Mouse (Mus musculus) C2C12 (cell line): ENCODE data around the gene Scfd2. TPM values are rescaled to one million over a fixed set of nuclear protein-coding genes. Genes with fewer than 3 reads are reported as not detected.

Experiments
- H3K27me3 ChIP-seq: one replicate; pipeline ENCODE4 v1.6.1; 2011; ENCODE audit not compliant: control insufficient read depth, insufficient read depth, insufficient read length
- H3K36me3 ChIP-seq: one replicate; pipeline ENCODE4 v1.6.1; 2011; ENCODE audit not compliant: control insufficient read depth, insufficient read depth
- H3K4me3 ChIP-seq: one replicate; pipeline ENCODE4 v1.5.1; 2011; ENCODE audit warnings: mild to moderate bottlenecking, control low read depth; ENCODE audit not compliant: poor library complexity, insufficient read depth, severe bottlenecking
- H3K79me2 ChIP-seq: one replicate; pipeline ENCODE4 v1.6.1; 2011; ENCODE audit not compliant: control insufficient read depth, insufficient read depth
- H3K79me3 ChIP-seq: one replicate; pipeline ENCODE4 v1.6.1; 2011; ENCODE audit warnings: low read depth, control low read depth
- H3ac ChIP-seq: one replicate; pipeline ENCODE3; 2011; ENCODE audit warnings: low read depth; ENCODE audit not compliant: control insufficient read depth, insufficient read length
- CEBPB ChIP-seq: IDR thresholded peaks from one replicate; pipeline ENCODE4 v1.6.1; 2011; ENCODE audit warnings: low read depth, mild to moderate bottlenecking, control low read depth, moderate library complexity
- CTCF ChIP-seq: IDR thresholded peaks from one replicate; pipeline ENCODE4 v1.5.1; 2011; ENCODE audit not compliant: control insufficient read depth, insufficient read depth, insufficient read length
- FOSL1 ChIP-seq: IDR thresholded peaks from one replicate; pipeline ENCODE4 v1.8.0; 2011; ENCODE audit warnings: mild to moderate bottlenecking, low read length; ENCODE audit not compliant: poor library complexity, insufficient read depth, severe bottlenecking
- MAX ChIP-seq: IDR thresholded peaks from one replicate; pipeline ENCODE4 v1.6.1; 2011; ENCODE audit warnings: mild to moderate bottlenecking, control low read depth
- MYOD1 ChIP-seq: IDR thresholded peaks from one replicate; pipeline ENCODE4 v1.6.1; 2011; ENCODE audit warnings: low read depth; ENCODE audit not compliant: control insufficient read depth, insufficient read length
- MYOG ChIP-seq: IDR thresholded peaks from one replicate; pipeline ENCODE4 v1.6.1; 2011; ENCODE audit not compliant: control insufficient read depth, insufficient read length; ENCODE audit errors: extremely low read depth
- USF1 ChIP-seq: IDR thresholded peaks from one replicate; pipeline ENCODE4 v1.6.1; 2011; ENCODE audit warnings: low read depth, mild to moderate bottlenecking, control low read depth, moderate library complexity
- polyA plus RNA-seq: library from polyadenylated mRNA; unstranded; fragments of >200 nt; fragmentation: generic; extraction: Trizol; gene quantifications from one replicate; pipeline ENCODE4 v1.2.1, GENCODE M21; 2012; ENCODE audit warnings: missing spikeins

Gene Scfd2
- polyA plus RNA-seq, 1 experiment = 5.8 TPM

DNA sequence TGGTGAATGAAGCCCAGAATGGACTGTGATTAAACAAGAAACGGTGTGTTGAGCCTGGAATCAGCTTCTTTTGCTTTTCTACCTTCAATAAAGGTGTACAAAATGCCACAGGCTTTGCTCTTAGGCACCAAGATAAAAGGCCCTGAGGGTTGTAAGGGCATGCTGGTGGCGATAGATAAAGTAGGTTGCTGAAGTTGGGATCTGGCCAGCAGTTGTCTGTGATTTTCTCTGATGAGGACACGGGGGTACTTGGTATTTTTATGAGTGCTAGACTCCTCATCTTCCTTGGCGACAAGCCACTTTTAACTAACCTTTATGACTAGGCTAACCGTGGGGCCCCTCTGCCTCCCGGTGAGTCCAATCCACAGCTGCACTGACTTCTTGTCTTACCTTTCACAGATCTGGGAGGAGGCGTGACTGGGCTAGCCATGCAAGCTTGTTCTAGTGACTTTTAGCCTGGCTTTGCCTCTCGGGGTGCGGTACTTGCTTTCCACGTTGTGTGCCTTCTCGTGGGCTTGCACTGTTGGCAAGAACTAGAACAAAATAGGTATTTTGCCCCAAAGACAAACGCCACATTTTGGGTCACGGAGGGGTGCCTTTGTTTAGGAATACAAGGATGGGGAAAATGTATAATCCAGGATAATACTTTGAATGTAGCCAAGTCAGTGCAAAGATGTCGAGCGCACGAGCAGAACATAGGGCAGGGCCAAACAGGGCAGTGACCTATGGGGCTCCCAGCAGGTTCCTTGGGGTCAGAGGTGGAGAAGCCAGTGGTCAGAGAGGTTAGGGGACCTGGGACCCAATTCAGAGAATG lies 337.3 kb downstream of the Scfd2 start:
- no peaks in the 10 kb centered on the region for H3K27me3 ChIP-seq
- TF ChIP-seq USF1 = no peak
- no peak for TF ChIP-seq CTCF
- no peak for TF ChIP-seq MAX
- no peak for TF ChIP-seq CEBPB
- TF ChIP-seq MYOG = no peak
- no peak for TF ChIP-seq FOSL1
- no peak for TF ChIP-seq MYOD1
- no peak overlapping the region for H3K4me3 ChIP-seq
- peak overlapping the region; percentile 86 for H3ac ChIP-seq
- H3K79me3 ChIP-seq = no peaks in the 10 kb centered on the region
- no peaks in the 10 kb centered on the region for H3K36me3 ChIP-seq
- no peaks in the 10 kb centered on the region for H3K79me2 ChIP-seq

DNA sequence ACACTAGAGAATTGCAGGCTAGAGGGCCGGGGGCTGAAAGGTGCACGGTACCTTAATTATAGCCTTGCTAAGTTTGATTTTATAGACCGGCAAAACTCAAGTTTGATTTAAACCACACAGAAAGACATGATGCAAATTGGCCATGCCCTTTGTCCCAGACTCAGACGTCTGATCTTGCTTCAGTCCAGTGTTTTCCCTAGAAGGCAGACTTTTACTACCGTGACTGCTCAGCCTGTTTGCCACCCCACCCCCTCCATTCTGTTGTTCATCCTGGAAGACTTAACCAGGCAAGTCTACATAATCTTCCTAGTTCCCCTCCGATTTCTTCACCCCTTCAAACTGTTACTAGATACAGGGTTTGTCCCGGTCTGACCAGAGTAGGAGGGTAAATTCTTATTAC lies 337.9 kb downstream of the Scfd2 start:
- Histone ChIP-seq H3K79me2 (no peaks in the 10 kb centered on the region), H3K79me3 (no peaks in the 10 kb centered on the region), H3K27me3 (no peaks in the 10 kb centered on the region), H3K36me3 (no peaks in the 10 kb centered on the region), H3ac (no peak overlapping the region), H3K4me3 (no peak overlapping the region)
- TF ChIP-seq MYOG = no peak
- TF ChIP-seq USF1 = no peak
- no peak for TF ChIP-seq MAX
- TF ChIP-seq CEBPB = no peak
- no peak for TF ChIP-seq FOSL1
- TF ChIP-seq CTCF = no peak
- TF ChIP-seq MYOD1 = no peak

DNA sequence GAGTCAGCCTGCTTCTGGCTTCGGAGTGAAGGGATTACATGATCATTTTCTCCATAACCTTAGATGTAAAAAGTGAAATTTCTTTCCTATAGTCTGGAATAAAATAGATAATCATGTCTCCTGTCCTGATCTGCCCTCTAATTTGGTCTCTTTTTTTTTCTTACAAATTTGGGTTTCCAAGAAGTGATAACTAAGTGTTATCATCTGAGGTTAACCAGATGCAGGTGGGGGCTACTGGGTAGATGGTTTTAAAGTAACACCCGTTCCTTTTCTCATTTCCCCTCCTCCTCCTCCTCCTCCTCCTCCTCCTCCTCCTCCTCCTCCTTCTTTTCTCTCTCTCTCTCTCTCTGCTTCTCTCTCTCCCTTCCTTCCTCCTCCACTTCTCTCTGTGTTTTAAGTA lies 338.6 kb downstream of the Scfd2 start:
- H3K4me3 ChIP-seq = no peak overlapping the region
- no peak overlapping the region for H3ac ChIP-seq
- no peaks in the 10 kb centered on the region for H3K79me3 ChIP-seq
- no peak for TF ChIP-seq USF1
- TF ChIP-seq CTCF = no peak
- no peak for TF ChIP-seq CEBPB
- no peak for TF ChIP-seq MAX
- no peak for TF ChIP-seq FOSL1
- TF ChIP-seq MYOG = no peak
- TF ChIP-seq MYOD1 = no peak
- no peaks in the 10 kb centered on the region for H3K27me3 ChIP-seq
- H3K79me2 ChIP-seq = no peaks in the 10 kb centered on the region
- no peaks in the 10 kb centered on the region for H3K36me3 ChIP-seq

DNA sequence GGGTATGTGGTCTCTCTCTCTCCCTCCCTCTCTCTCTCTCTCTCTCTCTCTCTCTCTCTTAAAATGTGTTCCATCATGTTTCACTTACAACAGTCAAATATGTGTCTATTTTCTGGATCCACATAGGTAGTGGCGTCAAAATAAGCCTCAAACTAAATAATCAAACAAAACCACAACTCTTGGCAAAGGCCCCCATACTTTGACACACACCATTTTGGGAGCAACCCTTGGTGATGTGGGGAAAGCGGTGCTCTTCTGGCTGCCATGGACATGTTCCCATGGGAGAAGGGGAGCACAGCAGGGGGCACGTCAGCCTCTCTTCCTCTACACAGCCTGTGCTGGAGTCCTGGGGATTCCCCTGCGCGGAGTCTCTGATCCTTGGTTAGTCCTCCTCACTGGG lies 340.6 kb downstream of the Scfd2 start:
- H3K79me2 ChIP-seq = no peaks in the 10 kb centered on the region
- no peak overlapping the region for H3K4me3 ChIP-seq
- no peaks in the 10 kb centered on the region for H3K27me3 ChIP-seq
- H3ac ChIP-seq = no peak overlapping the region
- no peaks in the 10 kb centered on the region for H3K36me3 ChIP-seq
- no peaks in the 10 kb centered on the region for H3K79me3 ChIP-seq
- TF ChIP-seq MYOG = no peak
- TF ChIP-seq FOSL1 = no peak
- no peak for TF ChIP-seq MAX
- TF ChIP-seq CTCF = no peak
- TF ChIP-seq MYOD1 = no peak
- TF ChIP-seq CEBPB = no peak
- no peak for TF ChIP-seq USF1

DNA sequence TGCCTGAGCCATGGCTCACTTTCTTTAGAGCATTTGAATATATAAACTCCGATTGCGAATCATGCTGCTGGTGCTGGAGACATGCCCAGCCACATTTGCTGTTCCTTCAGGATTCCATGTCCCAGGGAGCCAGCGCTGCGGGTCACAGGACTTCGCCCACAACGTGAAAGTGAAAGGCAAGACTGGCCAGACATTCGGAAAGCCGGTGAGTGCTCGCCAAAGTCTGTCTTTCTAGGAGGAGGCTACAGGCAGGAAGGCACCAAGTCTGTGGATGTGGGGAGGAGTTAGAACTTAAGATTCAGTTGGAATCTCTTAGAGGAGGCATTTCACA lies 341.4 kb downstream of the Scfd2 start:
- Histone ChIP-seq H3K4me3 (no peak overlapping the region), H3K79me2 (no peaks in the 10 kb centered on the region), H3K36me3 (no peaks in the 10 kb centered on the region), H3K79me3 (no peaks in the 10 kb centered on the region), H3ac (no peak overlapping the region), H3K27me3 (no peaks in the 10 kb centered on the region)
- no peak for TF ChIP-seq FOSL1
- no peak for TF ChIP-seq MYOD1
- no peak for TF ChIP-seq CEBPB
- TF ChIP-seq MAX = no peak
- no peak for TF ChIP-seq MYOG
- no peak for TF ChIP-seq CTCF
- TF ChIP-seq USF1 = no peak
